Mouse (Mus musculus): Measurements from ENCODE around the gene Mcoln3. TPM values are rescaled to one million over a fixed set of nuclear protein-coding genes. Genes with fewer than 3 reads are reported as not detected.

Mcoln3 gene
- total RNA-seq, 2 experiments from 2014 or later = not detected

DNA sequence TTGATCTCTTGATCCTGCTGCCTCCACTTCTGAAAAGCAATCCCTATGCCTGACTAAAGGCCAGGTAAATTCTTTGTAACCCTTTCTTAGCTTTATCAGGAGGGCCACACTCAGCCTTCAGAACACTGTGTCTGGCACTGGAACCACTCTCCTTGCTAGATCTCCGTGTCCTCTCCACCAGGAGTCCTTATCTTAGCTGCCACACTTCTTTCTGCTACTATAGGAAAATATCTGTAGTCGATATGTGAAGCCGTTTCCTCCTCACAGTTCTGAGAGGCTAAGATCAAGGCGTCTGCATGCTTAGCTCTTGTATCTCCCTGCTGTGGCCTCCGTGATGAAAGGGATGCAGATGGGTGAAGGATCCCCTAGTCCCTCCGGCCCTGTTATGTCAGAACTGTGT, 10.0 kb downstream of the Mcoln3 start:
- DNase-seq (ENCODE audit: low spot score in 2 of 2) = no peak

- no peak for DNase-seq (ENCODE audit: low spot score in 2 of 2)
These were observed 17.6 kb downstream of the Mcoln3 start for GRCm38 (mm10) chr3:146134834-146135233.

- DNase-seq (ENCODE audit: low spot score in 2 of 2) = no peak
These were observed 18.2 kb downstream of the Mcoln3 start for GRCm38 (mm10) chr3:146135417-146135816.

DNA sequence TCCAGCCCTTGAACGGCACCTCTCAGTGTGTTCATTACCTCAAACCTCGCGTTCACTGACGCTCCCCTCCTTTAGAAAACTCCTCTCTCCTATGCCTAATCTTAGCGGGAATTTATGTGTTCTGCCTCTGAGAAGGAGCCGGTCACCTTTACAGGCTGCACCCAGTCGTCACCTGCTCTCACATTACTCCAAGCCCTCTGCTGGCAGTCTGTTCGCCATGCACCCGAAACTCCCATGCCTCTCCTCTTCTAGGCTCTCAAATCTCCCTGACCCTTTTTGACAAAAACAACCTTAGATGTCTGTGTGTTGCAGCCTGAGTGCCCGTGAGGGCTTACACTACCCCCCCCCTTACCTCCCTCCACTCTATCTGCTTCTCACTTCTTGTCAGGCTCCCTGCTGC, 19.2 kb downstream of the Mcoln3 start:
- no peak for DNase-seq (ENCODE audit: low spot score in 2 of 2)

GRCm38 (mm10) chr3:146140276-146140675, 23.0 kb downstream of the Mcoln3 start:
- no peak for DNase-seq (ENCODE audit: low spot score in 2 of 2)

GRCm38 (mm10) chr3:146142523-146142922, 25.3 kb downstream of the Mcoln3 start:
- DNase-seq (ENCODE audit: low spot score in 2 of 2) = no peak

DNA sequence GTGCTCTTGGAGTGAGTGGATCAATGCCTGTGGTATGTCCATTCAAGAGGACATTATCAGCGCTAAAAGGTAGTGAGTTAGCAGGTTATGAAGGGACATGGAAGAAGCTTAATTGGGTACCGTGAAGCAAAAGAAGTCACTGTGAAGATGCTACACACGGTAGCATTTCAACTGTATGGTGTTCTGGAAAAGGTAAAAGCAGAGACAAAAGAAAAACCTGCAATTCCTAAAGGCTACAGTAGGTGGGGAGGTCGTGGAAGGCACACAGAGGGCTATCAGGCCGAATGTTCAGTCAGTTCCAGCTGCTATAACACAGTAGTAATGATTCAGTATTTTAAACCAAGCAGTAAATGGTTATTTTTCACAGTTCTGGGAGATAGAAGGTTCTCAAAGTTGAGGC, 28.3 kb downstream of the Mcoln3 start:
- DNase-seq (ENCODE audit: low spot score in 2 of 2) = no peak

DNA sequence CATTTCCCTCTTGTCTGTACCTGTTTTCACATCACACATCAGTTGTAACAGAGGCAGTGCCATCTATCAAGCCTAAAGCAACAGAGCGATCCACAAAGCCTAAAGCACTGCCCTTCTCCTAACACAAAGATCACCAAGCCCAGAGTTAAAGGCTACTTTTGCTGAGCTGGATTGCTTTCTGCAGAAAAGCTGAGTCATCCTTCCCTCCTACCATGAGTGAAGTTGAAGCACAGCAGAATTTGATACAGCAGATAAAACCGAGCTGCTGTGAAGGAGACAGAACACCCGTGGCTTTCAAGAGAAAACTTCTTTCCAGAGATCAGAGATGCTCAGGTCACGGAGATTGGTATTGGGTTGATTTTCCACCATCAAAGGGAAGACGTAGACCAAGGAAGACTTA, 28.9 kb downstream of the Mcoln3 start:
- DNase-seq (ENCODE audit: low spot score in 2 of 2) = no peak

DNA sequence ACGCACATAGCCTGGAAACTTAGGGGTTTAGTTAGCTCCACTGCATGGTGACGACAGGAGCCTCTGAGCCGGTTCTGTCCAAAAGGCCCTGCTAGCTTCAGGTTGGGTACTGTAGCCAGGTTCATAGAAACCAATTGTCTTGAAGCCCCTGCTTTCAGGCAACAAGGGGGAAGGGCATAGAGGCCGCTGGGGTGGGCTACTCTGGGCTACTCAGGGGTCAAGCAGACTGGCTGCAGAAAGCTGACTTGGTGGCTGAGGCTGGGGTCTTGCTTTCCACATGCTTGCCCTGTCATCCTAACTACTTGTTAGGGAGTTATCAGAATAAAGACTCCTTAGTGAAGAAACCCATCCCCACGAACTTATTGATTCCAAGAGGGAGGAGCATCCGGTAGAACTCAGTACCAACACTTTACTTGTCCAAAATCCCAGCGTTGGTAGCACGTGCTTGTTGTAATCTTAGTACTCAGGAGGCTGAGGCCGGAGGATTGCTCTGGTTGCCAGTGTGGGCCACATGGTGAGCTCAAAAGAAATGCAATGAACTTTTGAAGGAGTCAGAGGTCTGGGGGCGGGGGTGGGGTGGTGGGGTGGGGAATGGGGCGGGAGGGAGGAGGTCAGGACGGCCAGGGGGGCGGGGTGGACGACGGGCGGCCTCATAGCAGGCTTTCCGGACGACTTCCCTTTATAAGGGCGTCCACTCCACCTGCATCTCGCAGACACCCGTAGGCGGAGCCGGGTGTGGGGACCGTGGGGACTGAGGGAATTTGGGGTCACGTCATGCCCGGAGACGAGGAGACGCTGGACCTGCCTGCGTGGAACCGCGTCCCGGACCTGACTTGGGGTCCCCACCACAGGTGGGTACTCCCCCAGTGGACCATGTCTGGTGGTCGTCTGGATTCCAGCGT, 32.2 kb downstream of the Mcoln3 start, which contains the start of gene Mcoln2:
Gene Mcoln2 (plus strand): TSS at position 678 of the 902 bp plus-strand sequence.
- DNase-seq (ENCODE audit: low spot score in 2 of 2) = no peak

DNA sequence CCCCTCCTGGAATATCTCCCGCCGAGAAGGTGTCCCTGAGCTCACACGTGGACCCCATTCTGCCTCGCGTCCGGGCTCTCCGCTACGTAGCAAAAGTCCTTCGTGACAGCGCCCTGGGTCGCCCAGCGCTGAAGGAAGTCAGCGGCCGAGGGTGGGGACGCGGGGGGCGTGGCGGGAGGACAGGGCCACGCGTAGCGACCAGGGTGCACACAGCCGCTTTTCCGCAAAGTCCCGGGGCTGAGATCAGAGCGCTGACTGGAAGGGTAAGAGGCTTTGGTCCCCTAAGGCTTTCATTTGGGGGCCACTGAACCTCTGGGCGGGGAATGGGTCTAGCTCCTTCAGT, 32.8 kb downstream of the Mcoln3 start:
- DNase-seq (ENCODE audit: low spot score in 2 of 2) = no peak

DNA sequence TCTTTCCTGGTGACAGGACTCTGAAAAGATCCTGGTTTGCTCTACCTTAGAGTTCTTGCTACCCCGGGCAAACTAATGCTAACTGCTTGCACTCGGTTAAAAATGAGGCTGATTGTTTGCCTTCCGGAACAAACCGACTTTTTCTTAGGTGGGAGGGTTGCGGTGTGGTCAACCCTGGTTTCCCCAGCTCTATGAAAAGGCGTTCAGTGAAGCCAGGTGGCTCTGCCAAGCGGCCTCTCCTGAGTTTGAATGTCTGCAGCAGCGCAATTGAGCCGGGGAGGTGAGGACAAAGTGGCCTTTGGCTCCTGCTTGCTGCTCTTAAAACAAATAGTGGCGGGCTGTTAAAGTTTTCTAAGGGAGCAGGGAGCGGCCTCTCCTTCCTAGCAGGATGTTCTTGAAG, 33.3 kb downstream of the Mcoln3 start:
- DNase-seq (ENCODE audit: low spot score in 2 of 2) = no peak

DNA sequence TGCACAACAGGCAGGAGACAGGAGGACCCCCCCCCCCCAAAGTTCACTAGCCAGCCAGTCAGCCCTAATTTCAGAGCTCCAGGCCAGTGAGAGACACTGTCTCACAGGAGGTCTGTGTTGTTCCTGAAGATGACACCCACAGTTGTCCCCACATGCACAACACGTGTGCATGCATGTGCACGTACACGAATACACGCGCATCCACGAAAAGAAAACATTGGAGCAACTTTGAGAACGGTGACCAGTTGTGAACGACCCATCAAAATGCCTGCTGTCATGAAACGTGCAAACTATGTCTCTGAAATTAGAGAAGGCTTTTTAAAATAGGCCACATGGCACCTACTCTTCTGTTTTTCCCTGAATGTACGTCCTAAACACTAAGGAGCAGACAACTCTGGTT, 34.1 kb downstream of the Mcoln3 start:
- DNase-seq (ENCODE audit: low spot score in 2 of 2) = no peak

DNA sequence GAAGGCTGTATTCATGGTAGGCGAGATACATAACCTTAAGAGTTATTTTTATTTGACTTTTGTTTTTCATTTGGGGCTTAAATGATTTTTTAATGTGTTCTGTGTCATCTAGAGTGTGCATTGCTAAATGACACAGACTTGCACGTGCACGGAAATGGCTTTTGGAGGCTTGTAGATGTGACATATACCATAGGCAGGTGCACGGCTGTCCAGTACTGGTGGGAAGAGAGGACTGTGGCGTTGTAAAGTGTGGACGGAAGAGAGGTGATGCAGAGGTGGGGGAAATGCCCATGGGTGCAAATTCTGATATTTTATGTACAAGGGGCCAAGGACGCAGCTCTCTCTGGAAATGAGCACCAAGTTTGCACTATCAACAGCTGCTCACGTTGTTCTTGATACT, 34.5 kb downstream of the Mcoln3 start:
- DNase-seq (ENCODE audit: low spot score in 2 of 2) = no peak

GRCm38 (mm10) chr3:146152348-146152747, 35.1 kb downstream of the Mcoln3 start:
- no peak for DNase-seq (ENCODE audit: low spot score in 2 of 2)

- DNase-seq (ENCODE audit: low spot score in 2 of 2) = no peak
These were observed 35.7 kb downstream of the Mcoln3 start for GRCm38 (mm10) chr3:146152913-146153312.

- no peak for DNase-seq (ENCODE audit: low spot score in 2 of 2)
These were observed 36.8 kb downstream of the Mcoln3 start for GRCm38 (mm10) chr3:146153862-146154611.

- no peak for DNase-seq (ENCODE audit: low spot score in 2 of 2)
These were observed 38.7 kb downstream of the Mcoln3 start for GRCm38 (mm10) chr3:146155628-146156576.

DNA sequence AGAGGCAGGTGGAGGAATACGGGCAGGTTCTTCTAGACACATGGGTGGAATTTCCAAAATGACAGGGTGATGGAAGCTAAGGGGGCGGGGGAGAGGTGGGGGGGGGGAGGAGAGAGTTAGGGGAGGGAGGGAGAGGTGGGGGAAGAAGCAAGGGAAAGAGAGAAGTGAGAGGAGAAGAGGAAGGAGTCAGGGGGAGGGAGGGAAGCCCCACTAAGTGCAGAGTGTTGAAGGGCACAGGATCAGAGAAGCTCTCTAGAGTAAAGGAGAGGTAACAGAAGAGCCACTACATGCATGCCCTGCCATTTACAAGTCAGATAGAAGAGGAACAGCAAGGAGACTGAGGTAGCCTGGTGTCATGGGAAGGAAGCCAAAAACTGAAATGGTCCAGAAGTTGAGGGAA, 39.6 kb downstream of the Mcoln3 start:
- DNase-seq (ENCODE audit: low spot score in 2 of 2) = no peak

DNA sequence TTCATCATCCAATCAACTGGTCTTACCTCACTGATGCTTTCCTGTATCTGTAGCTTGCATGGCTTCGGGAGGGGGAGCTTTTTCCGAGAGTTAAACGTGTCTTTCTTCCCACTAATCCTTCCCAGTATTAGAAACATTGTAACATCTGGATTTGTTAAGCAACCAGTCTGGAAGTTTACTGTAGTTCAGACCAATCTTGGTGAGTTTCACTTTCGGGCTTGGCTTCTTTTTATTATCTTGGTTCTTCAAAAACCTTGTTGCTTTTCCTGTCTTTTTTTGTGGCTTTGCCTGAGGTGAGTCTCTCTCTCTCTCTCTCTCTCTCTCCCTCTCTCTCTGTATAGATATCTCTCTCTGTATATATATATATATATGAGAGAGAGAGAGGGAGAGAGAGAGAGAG, 40.8 kb downstream of the Mcoln3 start:
- no peak for DNase-seq (ENCODE audit: low spot score in 2 of 2)

DNA sequence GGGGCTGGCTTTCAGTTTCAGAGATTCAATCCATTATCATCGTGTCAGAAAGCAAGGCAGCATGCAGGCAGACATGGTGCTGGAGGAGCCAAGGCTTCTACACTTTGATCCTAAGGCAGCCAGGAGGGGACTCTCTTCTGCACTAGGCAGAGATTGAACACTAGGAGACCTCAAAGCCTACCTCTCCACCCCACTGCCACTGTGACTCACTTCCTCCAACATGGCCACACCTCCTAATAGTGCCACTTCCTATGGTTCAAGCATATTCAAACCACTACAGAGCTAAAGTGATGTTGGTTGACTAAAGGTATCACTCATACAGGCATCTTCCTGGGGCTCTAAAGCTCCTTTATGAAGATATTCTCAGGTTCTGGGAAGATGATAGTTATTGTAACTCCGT, 42.1 kb downstream of the Mcoln3 start:
- DNase-seq (ENCODE audit: low spot score in 2 of 2) = no peak

DNA sequence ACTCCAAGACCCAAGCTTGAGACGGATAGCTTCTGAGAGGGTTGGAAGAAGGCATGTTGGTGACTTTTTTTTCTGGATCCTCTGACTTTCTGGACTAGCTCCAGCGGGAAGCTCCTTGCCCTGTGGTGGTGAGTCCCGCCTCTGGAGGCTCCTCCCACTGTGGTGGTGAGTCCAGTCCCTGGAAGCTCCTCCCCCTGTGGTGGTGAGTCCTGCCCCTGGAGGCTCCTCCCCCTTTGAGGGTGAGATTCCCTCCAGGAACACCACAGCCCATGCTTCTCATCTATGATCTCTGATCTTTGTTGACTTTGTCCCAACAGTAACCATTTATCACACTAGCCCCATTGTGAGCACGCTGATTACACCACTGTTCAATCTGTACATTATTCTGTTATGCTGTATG, 44.9 kb downstream of the Mcoln3 start:
- DNase-seq (ENCODE audit: low spot score in 2 of 2) = no peak

Measured in left cerebral cortex, adult 18-20 months (tissue).